Mouse (Mus musculus) brain, embryonic 14.5 days (tissue): ENCODE data around the gene Ano10.

ENCODE experiments used
- CTCF ChIP-seq: fragments of 200-500 bp; IDR thresholded peaks from 2 replicates; pipeline ENCODE4 v1.5.1; 2012; ENCODE audit warnings: inconsistent platforms, mild to moderate bottlenecking, moderate library complexity, borderline replicate concordance; ENCODE audit not compliant: insufficient read depth, insufficient read length; ENCODE audit errors: extremely low read depth
- POLR2A ChIP-seq: fragments of 200-500 bp; IDR thresholded peaks from 2 replicates; pipeline ENCODE4 v1.6.1; 2012; ENCODE audit warnings: mild to moderate bottlenecking, inconsistent platforms, borderline replicate concordance; ENCODE audit not compliant: poor library complexity, insufficient read depth, insufficient read length, severe bottlenecking; ENCODE audit errors: extremely low read depth

GRCm38 (mm10) chr9:122135885-122136170, 158.4 kb downstream of the Ano10 start:
- TF ChIP-seq CTCF = no peak
- no peak for TF ChIP-seq POLR2A
